Mouse (Mus musculus) hindbrain, embryonic 12.5 days (tissue): ENCODE measurements around the gene Odf4. TPM values are rescaled to one million over a fixed set of nuclear protein-coding genes. Genes with fewer than 3 reads are reported as not detected.

Source experiments
- ATAC-seq: fragments of 200-750 bp; cut with Nextera tagmentation; 2 replicates; pipeline ENCODE4 v1.8.0; 2017; ENCODE audit warnings: moderate TSS enrichment; ENCODE audit not compliant: low FRiP score
- H3K27ac ChIP-seq: fragments of 300-500 bp; sonication (generic); 2 replicates; pipeline ENCODE4 v1.5.1; 2016; ENCODE audit warnings: mild to moderate bottlenecking
- H3K27me3 ChIP-seq: fragments of 300-500 bp; sonication (generic); 2 replicates; pipeline ENCODE4 v1.6.1; 2016; ENCODE audit warnings: mild to moderate bottlenecking
- H3K36me3 ChIP-seq: fragments of 300-500 bp; sonication (generic); 2 replicates; pipeline ENCODE4 v1.6.1; 2016; ENCODE audit warnings: mild to moderate bottlenecking
- H3K4me1 ChIP-seq: fragments of 300-500 bp; sonication (generic); 2 replicates; pipeline ENCODE4 v1.6.1; 2016
- H3K4me2 ChIP-seq: fragments of 300-500 bp; sonication (generic); replicated peaks from 2 replicates; pipeline ENCODE4 v1.6.1; 2016; ENCODE audit warnings: mild to moderate bottlenecking
- H3K4me3 ChIP-seq: fragments of 300-500 bp; sonication (generic); 2 replicates; pipeline ENCODE4 v1.5.1; 2016; ENCODE audit warnings: mild to moderate bottlenecking
- H3K9ac ChIP-seq: fragments of 300-500 bp; sonication (generic); 2 replicates; pipeline ENCODE4 v1.6.1; 2016; ENCODE audit warnings: mild to moderate bottlenecking, moderate library complexity
- H3K9me3 ChIP-seq: fragments of 300-500 bp; sonication (generic); replicated peaks from 2 replicates; pipeline ENCODE4 v1.6.1; 2016; ENCODE audit warnings: mild to moderate bottlenecking
- WGBS: fragments of 180-500 bp; shearing (Covaris S2); methylation state at CpG from one replicate; pipeline ENCODE4 v1.1.7; 2016; 5-methylcytosine and 5-hydroxymethylcytosine counted together
- polyA plus RNA-seq: library from polyadenylated mRNA; unstranded; fragments of >200 nt; fragmentation: Nextera tagmentation; extraction: Ambion mirVana; gene quantifications from 2 replicates; pipeline ENCODE4 v1.2.1, GENCODE M21; 2016

The Odf4 gene
- polyA plus RNA-seq, 1 experiment from 2014 or later: not detected

DNA sequence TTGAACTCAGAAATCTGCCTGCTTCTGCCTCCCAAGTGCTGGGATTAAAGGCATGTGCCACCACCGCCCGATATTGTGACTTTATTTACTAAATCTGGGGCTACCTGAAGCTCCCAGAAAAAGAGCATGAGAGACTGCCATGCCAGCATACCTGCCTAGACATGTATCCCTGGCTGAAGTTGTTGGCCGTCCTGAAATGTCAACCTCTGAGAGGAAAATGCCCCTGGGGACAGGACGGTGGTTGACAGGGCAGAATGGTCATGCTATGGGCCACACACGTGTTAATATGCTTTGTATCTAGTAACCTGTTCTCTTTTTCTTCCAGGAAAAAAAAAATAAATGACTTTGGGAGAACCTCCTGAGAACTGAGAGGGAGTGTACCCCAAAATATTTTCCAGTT lies 40.8 kb downstream of the Odf4 start:
- no peak for ATAC-seq
- no peak overlapping the region for H3K4me2 ChIP-seq
- H3K9me3 ChIP-seq: no peaks in the 10 kb centered on the region
- H3K36me3 ChIP-seq: no peaks in the 10 kb centered on the region
- no peaks in the 10 kb centered on the region for H3K27me3 ChIP-seq
- H3K4me1 ChIP-seq: no peaks in the 10 kb centered on the region
- no peak overlapping the region for H3K27ac ChIP-seq
- H3K9ac ChIP-seq: no peak overlapping the region
- no peak overlapping the region for H3K4me3 ChIP-seq
- 78% methylated on average over 5 of the region's 5 CpGs for WGBS

DNA sequence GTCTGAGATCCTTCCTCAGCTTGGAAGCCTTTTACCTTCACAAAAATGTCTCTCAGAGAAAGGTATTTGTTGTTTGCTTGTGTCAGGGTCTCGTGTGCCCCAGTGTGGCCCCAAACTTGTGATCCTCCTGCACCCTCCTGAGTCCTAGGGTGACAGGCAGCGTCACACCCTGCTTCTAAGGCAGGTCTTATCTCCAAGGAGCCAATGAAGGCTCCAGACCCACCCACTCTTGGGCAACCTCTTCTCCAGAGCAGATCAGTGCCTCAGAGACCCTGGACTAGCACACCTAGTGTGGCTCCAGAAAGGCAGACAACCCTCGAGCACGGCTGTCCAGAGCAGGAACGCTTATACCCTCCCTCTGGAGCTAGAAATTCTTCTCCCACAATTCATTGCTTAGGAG lies 42.5 kb downstream of the Odf4 start:
- H3K9me3 ChIP-seq: no peaks in the 10 kb centered on the region
- H3K9ac ChIP-seq: no peak overlapping the region
- no peaks in the 10 kb centered on the region for H3K36me3 ChIP-seq
- 80% methylated on average over 5 of the region's 5 CpGs for WGBS
- H3K4me3 ChIP-seq: no peak overlapping the region
- H3K4me1 ChIP-seq: no peaks in the 10 kb centered on the region
- no peaks in the 10 kb centered on the region for H3K27me3 ChIP-seq
- H3K27ac ChIP-seq: no peak overlapping the region
- ATAC-seq: no peak
- no peak overlapping the region for H3K4me2 ChIP-seq

DNA sequence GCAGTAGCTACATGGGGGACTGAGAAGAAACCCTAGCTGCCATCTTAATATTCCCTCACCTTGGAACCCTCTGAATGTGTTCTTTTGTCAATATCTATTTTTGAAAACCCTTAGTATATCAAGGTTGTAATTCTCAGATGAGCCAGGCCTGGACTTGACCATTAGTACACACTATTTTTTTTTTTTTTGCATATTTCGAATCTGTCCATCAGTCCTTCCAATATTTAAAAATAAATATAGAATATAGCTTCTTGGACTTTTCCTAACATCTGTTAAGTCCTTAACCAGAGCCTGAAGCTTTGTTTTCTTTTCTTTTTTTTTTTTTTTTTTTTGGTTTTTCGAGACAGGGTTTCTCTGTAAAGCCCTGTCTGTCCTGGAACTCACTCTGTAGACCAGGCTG lies 43.0 kb downstream of the Odf4 start:
- ATAC-seq: no peak
- no peak overlapping the region for H3K4me2 ChIP-seq
- no peaks in the 10 kb centered on the region for H3K9me3 ChIP-seq
- no peak overlapping the region for H3K4me3 ChIP-seq
- H3K36me3 ChIP-seq: no peaks in the 10 kb centered on the region
- no peak overlapping the region for H3K27ac ChIP-seq
- H3K27me3 ChIP-seq: no peaks in the 10 kb centered on the region
- H3K4me1 ChIP-seq: no peaks in the 10 kb centered on the region
- H3K9ac ChIP-seq: no peak overlapping the region
- WGBS: 76% methylated on average over 2 of the region's 2 CpGs

- Histone ChIP-seq H3K9ac (no peak overlapping the region), H3K4me1 (no peaks in the 10 kb centered on the region), H3K9me3 (no peaks in the 10 kb centered on the region), H3K27ac (no peak overlapping the region), H3K36me3 (no peaks in the 10 kb centered on the region), H3K4me2 (no peak overlapping the region), H3K27me3 (no peaks in the 10 kb centered on the region), H3K4me3 (no peak overlapping the region)
- no peak for ATAC-seq
- 31% methylated on average over 14 of the region's 14 CpGs for WGBS
Observed at GRCm38 (mm10) chr11:68882107-68882506, 44.8 kb downstream of the Odf4 start.

- Histone ChIP-seq H3K9ac (no peak overlapping the region), H3K27me3 (no peaks in the 10 kb centered on the region), H3K9me3 (no peaks in the 10 kb centered on the region), H3K4me1 (no peaks in the 10 kb centered on the region), H3K36me3 (no peaks in the 10 kb centered on the region), H3K4me3 (no peak overlapping the region), H3K27ac (no peak overlapping the region), H3K4me2 (no peak overlapping the region)
- no peak for ATAC-seq
- 90% methylated on average over 5 of the region's 5 CpGs for WGBS
Observed at GRCm38 (mm10) chr11:68878811-68879210, 48.1 kb downstream of the Odf4 start.

DNA sequence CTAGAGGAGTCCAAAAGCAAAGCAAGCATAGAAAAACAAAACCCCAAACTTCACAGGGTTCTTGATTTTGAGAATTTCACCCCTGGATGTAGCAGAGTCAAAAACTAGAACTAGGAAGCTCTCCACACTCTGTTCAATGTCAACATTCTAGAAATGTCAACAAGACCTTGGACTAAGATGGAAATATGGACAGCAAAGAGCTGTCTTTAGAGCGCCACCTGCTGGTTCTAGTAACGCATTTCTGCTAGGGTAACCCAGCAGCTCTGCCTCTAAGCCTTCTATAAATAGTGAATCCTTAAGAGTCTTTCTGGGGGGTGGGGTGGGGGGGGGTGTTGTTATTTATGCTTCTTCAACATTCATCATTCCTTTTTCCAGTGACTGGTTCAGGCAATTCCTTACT lies 52.0 kb downstream of the Odf4 start:
- H3K4me2 ChIP-seq: no peak overlapping the region
- H3K9ac ChIP-seq: no peak overlapping the region
- H3K36me3 ChIP-seq: no peaks in the 10 kb centered on the region
- no peak overlapping the region for H3K27ac ChIP-seq
- H3K9me3 ChIP-seq: no peaks in the 10 kb centered on the region
- ATAC-seq: no peak
- H3K4me1 ChIP-seq: no peaks in the 10 kb centered on the region
- no peak overlapping the region for H3K4me3 ChIP-seq
- 0% methylated on average over 2 of the region's 2 CpGs for WGBS
- no peaks in the 10 kb centered on the region for H3K27me3 ChIP-seq

Other genes with a start within 250 kb of the Odf4 start
- gene Myh10, start 235.5 kb downstream of the Odf4 start, polyA plus RNA-seq: 158 and 161 TPM in 2 replicates
- gene Ndel1, start 55.2 kb downstream of the Odf4 start, polyA plus RNA-seq: 76.2 and 77.1 TPM in 2 replicates
- 0.07 TPM in 1 of 2 replicates, not detected in the other for gene Rnf222, start 38.5 kb downstream of the Odf4 start, polyA plus RNA-seq
- 624 and 749 TPM in 2 replicates for gene Rpl26, start 25.5 kb downstream of the Odf4 start, polyA plus RNA-seq
- 8.5 TPM in 2 replicates for gene Arhgef15, start 30.4 kb upstream of the Odf4 start, polyA plus RNA-seq
- gene Slc25a35, start 41.0 kb upstream of the Odf4 start, polyA plus RNA-seq: 2.3 TPM in 2 replicates
- 34.4 and 38.3 TPM in 2 replicates for gene Rangrf, start 48.1 kb upstream of the Odf4 start, polyA plus RNA-seq
- gene Pfas, start 81.4 kb upstream of the Odf4 start, polyA plus RNA-seq: 27.8 and 31.0 TPM in 2 replicates
- 64.8 and 66.4 TPM in 2 replicates for gene Ctc1, start 88.8 kb upstream of the Odf4 start, polyA plus RNA-seq
- gene Aurkb, start 118.6 kb upstream of the Odf4 start, polyA plus RNA-seq: 95.5 and 100 TPM in 2 replicates
- 15.8 and 16.6 TPM in 2 replicates for gene Borcs6, start 132.6 kb upstream of the Odf4 start, polyA plus RNA-seq
- 39.4 and 45.1 TPM in 2 replicates for gene Tmem107, start 143.7 kb upstream of the Odf4 start, polyA plus RNA-seq
- 140 and 159 TPM in 2 replicates for gene Vamp2, start 161.4 kb upstream of the Odf4 start, polyA plus RNA-seq
- gene Per1, start 168.1 kb upstream of the Odf4 start, polyA plus RNA-seq: 9.8 and 11.6 TPM in 2 replicates
- 0.25 and 0.49 TPM in 2 replicates for gene Hes7, start 193.3 kb upstream of the Odf4 start, polyA plus RNA-seq
- gene 9130213A22Rik, start 195.5 kb upstream of the Odf4 start, polyA plus RNA-seq: 0.26 and 0.29 TPM in 2 replicates
- 0.41 and 0.65 TPM in 2 replicates for gene Aloxe3, start 198.8 kb upstream of the Odf4 start, polyA plus RNA-seq
- gene Alox12b, start 229.9 kb upstream of the Odf4 start, polyA plus RNA-seq: 0.12 TPM in 2 replicates